Mouse (Mus musculus) heart, embryonic 16.5 days (tissue): ENCODE results near the gene Slc22a4. TPM values are rescaled to one million over a fixed set of nuclear protein-coding genes. Genes with fewer than 3 reads are reported as not detected.
A peak's percentile ranks its signal among the peaks of the same experiment; 100 is the strongest.

Source experiments
- ATAC-seq: fragments of 200-750 bp; cut with Nextera tagmentation; replicated peaks from 2 replicates; pipeline ENCODE4 v1.8.0; 2017; ENCODE audit warnings: moderate number of reproducible peaks; ENCODE audit not compliant: insufficient read depth, low FRiP score; ENCODE audit errors: extremely low read depth
- H3K27ac ChIP-seq: fragments of 300-500 bp; sonication (generic); 2 replicates; pipeline ENCODE4 v1.5.1; 2014; ENCODE audit warnings: mild to moderate bottlenecking, low read length, control low read depth, moderate library complexity
- H3K27me3 ChIP-seq: fragments of 300-500 bp; sonication (generic); 2 replicates; pipeline ENCODE4 v1.6.1; 2014; ENCODE audit warnings: low read length, mixed read lengths; ENCODE audit not compliant: control insufficient read depth, insufficient read depth
- H3K36me3 ChIP-seq: fragments of 300-500 bp; sonication (generic); 2 replicates; pipeline ENCODE4 v1.6.1; 2014; ENCODE audit not compliant: control insufficient read depth, insufficient read depth
- H3K4me1 ChIP-seq: fragments of 300-500 bp; sonication (generic); 2 replicates; pipeline ENCODE4 v1.6.1; 2014; ENCODE audit warnings: low read length, mixed read lengths; ENCODE audit not compliant: control insufficient read depth, insufficient read depth
- H3K4me2 ChIP-seq: fragments of 300-500 bp; sonication (generic); 2 replicates; pipeline ENCODE4 v1.6.1; 2014; ENCODE audit warnings: low read depth, mild to moderate bottlenecking, control low read depth, low read length
- H3K4me3 ChIP-seq: fragments of 300-500 bp; sonication (generic); 2 replicates; pipeline ENCODE4 v1.5.1; 2014; ENCODE audit warnings: mild to moderate bottlenecking, control low read depth, low read length
- H3K9ac ChIP-seq: fragments of 300-500 bp; sonication (generic); 2 replicates; pipeline ENCODE4 v1.6.1; 2014; ENCODE audit warnings: low read length, control low read depth
- H3K9me3 ChIP-seq: fragments of 300-500 bp; sonication (generic); replicated peaks from 2 replicates; pipeline ENCODE4 v1.6.1; 2016; ENCODE audit warnings: low read length; ENCODE audit not compliant: control insufficient read depth
- WGBS: fragments of 180-500 bp; shearing (Covaris S2); extraction: QIAGEN DNeasy Blood & Tissue Kit; methylation state at CpG from one replicate; pipeline ENCODE4 v1.1.7; 2014; 5-methylcytosine and 5-hydroxymethylcytosine counted together
- polyA plus RNA-seq: library from polyadenylated mRNA; unstranded; fragments of >200 nt; fragmentation: Nextera tagmentation; extraction: Ambion mirVana; gene quantifications from 2 replicates; pipeline ENCODE4 v1.2.1, GENCODE M21; 2015

Gene Slc22a4
- polyA plus RNA-seq, 1 experiment from 2014 or later, result 1.2 TPM

- Histone ChIP-seq H3K9me3 (no peaks in the 10 kb centered on the region), H3K4me3 (no peak overlapping the region), H3K4me2 (no peak overlapping the region), H3K9ac (no peak overlapping the region), H3K4me1 (peaks cover 38% of the 10 kb centered on the region), H3K36me3 (no peaks in the 10 kb centered on the region), H3K27ac (no peak overlapping the region), H3K27me3 (peaks cover 21% of the 10 kb centered on the region)
- 63% methylated on average over 5 of the region's 5 CpGs for WGBS
- no peak for ATAC-seq
These were observed 38.5 kb upstream of the Slc22a4 start for GRCm38 (mm10) chr11:54066400-54066799.

GRCm38 (mm10) chr11:54065915-54066178, 38.0 kb upstream of the Slc22a4 start:
- H3K4me3 ChIP-seq, result no peak overlapping the region
- no peaks in the 10 kb centered on the region for H3K9me3 ChIP-seq
- WGBS, result 74% methylated on average over 4 of the region's 4 CpGs
- no peak overlapping the region for H3K4me2 ChIP-seq
- ATAC-seq, result no peak
- no peak overlapping the region for H3K9ac ChIP-seq
- H3K27me3 ChIP-seq, result peaks cover 19% of the 10 kb centered on the region
- no peaks in the 10 kb centered on the region for H3K36me3 ChIP-seq
- peaks cover 39% of the 10 kb centered on the region for H3K4me1 ChIP-seq
- no peak overlapping the region for H3K27ac ChIP-seq

DNA sequence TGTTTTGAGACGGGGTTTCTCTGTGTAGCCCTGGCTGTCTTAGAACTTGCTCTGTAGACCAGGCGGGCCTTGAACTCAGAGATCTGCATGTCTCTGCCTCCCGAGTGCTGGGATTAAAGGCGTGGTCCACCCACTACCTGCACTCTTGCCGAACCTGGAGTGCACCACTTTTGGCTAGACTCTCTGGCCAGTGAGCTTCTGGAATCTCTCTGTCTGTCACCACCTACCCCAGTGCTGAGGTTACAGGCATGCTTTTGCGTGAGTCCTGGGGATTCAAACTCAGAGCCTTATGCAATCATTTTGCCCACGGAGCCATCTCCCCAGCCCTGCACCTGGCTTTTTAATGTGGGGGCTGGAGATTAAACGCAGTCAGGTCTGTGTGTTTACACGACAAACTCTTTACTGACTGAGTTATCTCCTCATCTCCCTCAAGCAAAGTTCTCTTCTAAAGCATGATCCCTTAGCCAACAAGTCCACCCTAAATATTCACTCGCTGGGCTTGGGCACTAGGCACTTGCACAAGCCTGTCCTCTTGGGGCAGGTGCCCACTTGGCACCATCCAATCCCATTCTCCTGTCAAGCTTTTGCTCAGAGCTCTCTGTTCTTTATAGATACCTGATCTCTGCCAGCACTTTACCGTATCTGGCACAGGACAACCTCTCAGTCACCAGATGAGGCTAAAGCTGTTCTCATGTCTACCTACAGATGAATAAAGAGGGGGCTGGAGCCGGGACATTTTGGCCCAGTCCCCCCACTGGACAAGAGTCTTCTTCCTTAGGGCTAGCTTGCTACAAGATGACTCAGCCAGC, 37.4 kb upstream of the Slc22a4 start:
- H3K9me3 ChIP-seq, result no peaks in the 10 kb centered on the region
- H3K36me3 ChIP-seq, result no peaks in the 10 kb centered on the region
- no peak overlapping the region for H3K4me2 ChIP-seq
- H3K27me3 ChIP-seq, result peaks cover 14% of the 10 kb centered on the region
- H3K27ac ChIP-seq, result no peak overlapping the region
- ATAC-seq, result no peak
- WGBS, result 71% methylated on average over 12 of the region's 12 CpGs
- H3K4me1 ChIP-seq, result peaks cover 39% of the 10 kb centered on the region
- H3K4me3 ChIP-seq, result no peak overlapping the region
- no peak overlapping the region for H3K9ac ChIP-seq

- H3K4me3 ChIP-seq, result no peak overlapping the region
- ATAC-seq, result no peak
- peaks cover 6% of the 10 kb centered on the region; the same call in 1 of the 2 replicates for H3K27me3 ChIP-seq
- 40% methylated on average over 3 of the region's 3 CpGs for WGBS
- peaks cover 39% of the 10 kb centered on the region for H3K4me1 ChIP-seq
- H3K27ac ChIP-seq, result no peak overlapping the region; the same call in 1 of the 2 replicates
- no peaks in the 10 kb centered on the region for H3K36me3 ChIP-seq
- H3K9ac ChIP-seq, result no peak overlapping the region
- H3K9me3 ChIP-seq, result no peaks in the 10 kb centered on the region
- H3K4me2 ChIP-seq, result no peak overlapping the region
These were observed 36.6 kb upstream of the Slc22a4 start for GRCm38 (mm10) chr11:54064412-54064978.

DNA sequence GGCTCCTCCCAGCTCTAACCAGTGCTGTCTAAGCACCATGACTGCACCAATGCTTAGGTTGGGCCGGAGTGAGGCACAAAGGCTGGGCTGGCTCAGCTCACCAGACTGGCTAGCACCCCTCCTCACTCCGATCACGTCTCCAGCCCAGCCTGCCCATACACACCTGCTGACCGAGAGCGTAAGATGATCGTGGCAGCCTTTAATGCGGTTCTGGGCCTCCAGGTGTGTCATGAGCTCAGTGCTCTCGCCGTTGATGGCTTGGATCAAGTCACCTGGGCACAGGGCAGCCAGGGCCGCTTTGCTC, 35.5 kb upstream of the Slc22a4 start:
- peaks cover 6% of the 10 kb centered on the region; the same call in 1 of the 2 replicates for H3K27me3 ChIP-seq
- ATAC-seq, result no peak

GRCm38 (mm10) chr11:54062753-54063471, 35.0 kb upstream of the Slc22a4 start:
- WGBS, result 65% methylated on average over 9 of the region's 9 CpGs
- Histone ChIP-seq H3K36me3 (no peaks in the 10 kb centered on the region), H3K27me3 (peaks cover 3% of the 10 kb centered on the region; the same call in 1 of the 2 replicates), H3K4me3 (no peak overlapping the region), H3K9me3 (no peaks in the 10 kb centered on the region), H3K4me1 (peaks cover 48% of the 10 kb centered on the region), H3K27ac (peak overlapping the region; percentile 52), H3K4me2 (no peak overlapping the region), H3K9ac (peak overlapping the region; percentile 13; the same call in 1 of the 2 replicates)
- ATAC-seq, result no peak

More for the DNA sequence above, 35.5 kb upstream of the Slc22a4 start:
- Histone ChIP-seq H3K9me3 (no peaks in the 10 kb centered on the region), H3K36me3 (no peaks in the 10 kb centered on the region), H3K4me1 (peaks cover 45% of the 10 kb centered on the region), H3K4me3 (no peak overlapping the region), H3K27ac (peak overlapping the region; percentile 25; the same call in 1 of the 2 replicates), H3K4me2 (no peak overlapping the region), H3K9ac (no peak overlapping the region)
- WGBS, result 80% methylated on average over 10 of the region's 10 CpGs

DNA sequence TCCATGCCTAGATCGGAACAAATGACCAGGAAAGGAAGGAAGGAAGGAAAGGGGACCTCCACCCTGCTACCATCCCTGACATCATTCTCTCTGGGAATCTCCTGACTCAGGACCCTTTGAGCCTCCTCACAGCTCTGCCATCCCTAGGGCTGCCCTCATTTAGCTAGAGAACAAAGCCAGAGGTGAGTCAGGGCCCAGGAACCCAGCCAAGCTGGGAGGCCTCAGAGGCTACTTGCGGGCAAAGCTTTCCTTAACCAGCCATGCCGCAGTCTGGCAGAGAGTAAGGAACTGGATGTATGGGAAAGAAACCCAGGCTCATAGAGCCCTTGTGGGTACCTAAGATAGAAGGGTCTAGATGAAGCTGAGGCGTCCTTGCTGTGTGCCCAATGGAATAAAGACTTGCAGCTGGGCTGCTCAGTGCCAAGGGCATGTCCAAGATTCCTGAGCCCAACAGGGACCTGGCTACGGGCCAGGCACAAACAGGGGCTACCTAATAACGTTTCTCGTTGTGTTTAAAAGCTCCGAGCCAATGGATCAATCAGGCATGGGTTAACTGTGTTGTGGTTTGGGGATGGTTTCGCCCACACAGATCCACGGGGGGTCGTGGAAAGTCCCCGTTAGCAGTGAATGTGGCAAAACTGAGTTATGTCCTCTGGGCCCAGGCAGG, 34.3 kb upstream of the Slc22a4 start:
- H3K27me3 ChIP-seq, result no peaks in the 10 kb centered on the region
- WGBS, result 59% methylated on average over 12 of the region's 12 CpGs
- no peak for ATAC-seq

DNA sequence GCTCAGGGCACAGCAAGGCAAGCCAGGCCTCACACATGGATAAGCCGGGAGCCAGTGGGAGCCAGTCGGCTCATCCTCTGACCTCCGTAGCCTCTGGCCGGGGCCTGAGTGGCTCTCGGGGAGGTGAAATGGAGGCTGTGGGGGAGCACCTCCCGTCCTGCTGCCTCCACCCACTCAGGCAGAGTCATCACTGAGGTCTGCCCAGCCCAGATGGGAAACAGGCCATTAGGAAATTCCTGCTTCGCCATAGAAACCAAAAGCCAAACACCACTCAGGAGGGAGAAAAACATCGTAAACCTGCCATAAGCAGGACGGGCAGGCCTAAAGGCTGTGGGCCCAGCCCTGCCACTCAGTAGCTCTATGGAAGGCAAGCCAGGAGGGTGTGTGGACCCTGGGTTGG, 32.4 kb upstream of the Slc22a4 start:
- H3K9me3 ChIP-seq, result no peaks in the 10 kb centered on the region
- no peaks in the 10 kb centered on the region for H3K36me3 ChIP-seq
- no peak overlapping the region for H3K4me2 ChIP-seq
- ATAC-seq, result no peak
- WGBS, result 56% methylated on average over 9 of the region's 9 CpGs
- H3K27me3 ChIP-seq, result no peaks in the 10 kb centered on the region
- peak overlapping the region; percentile 15; the same call in 1 of the 2 replicates for H3K27ac ChIP-seq
- no peak overlapping the region for H3K4me3 ChIP-seq
- no peak overlapping the region for H3K9ac ChIP-seq
- H3K4me1 ChIP-seq, result peaks cover 36% of the 10 kb centered on the region

More for the DNA sequence above, 34.3 kb upstream of the Slc22a4 start:
- H3K36me3 ChIP-seq, result no peaks in the 10 kb centered on the region
- peak overlapping the region; percentile 52 for H3K27ac ChIP-seq
- peaks cover 41% of the 10 kb centered on the region for H3K4me1 ChIP-seq
- no peaks in the 10 kb centered on the region for H3K9me3 ChIP-seq
- no peak overlapping the region for H3K4me3 ChIP-seq
- H3K9ac ChIP-seq, result peak overlapping the region; percentile 13; the same call in 1 of the 2 replicates
- H3K4me2 ChIP-seq, result no peak overlapping the region
